Mouse (Mus musculus): Measurements from ENCODE around the gene Pde3b.

DNA sequence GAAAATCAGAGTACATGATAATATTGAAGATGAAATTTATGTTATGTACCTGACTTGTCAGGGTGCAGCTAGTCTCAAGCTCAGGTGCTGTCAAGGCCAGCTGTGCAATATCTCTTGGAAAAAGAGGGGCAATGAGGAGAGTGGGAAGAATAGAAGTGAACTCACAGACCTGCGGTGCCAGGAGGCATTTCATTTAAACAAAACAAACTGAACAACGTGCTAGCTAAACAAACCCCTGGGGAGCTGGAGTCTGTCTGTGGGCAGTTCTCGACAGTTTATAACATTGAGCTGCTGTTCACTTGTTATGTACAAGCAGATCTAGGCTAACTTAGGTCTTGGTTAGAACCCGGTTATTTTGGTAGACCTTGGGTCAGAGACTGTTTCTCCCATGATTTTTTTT is 5.8 kb downstream of the Pde3b start:
- TF ChIP-seq CTCF (IDR thresholded peaks at IDR 0.05; ENCODE audit: extremely low read depth, insufficient read depth, insufficient read length, insufficient replicate concordance) (no peak), POLR2A (IDR thresholded peaks at IDR 0.05; ENCODE audit: low read depth, low read length) (no peak)
